Mouse (Mus musculus): Measurements from ENCODE around the gene Aco1.

Aco1 gene

DNA sequence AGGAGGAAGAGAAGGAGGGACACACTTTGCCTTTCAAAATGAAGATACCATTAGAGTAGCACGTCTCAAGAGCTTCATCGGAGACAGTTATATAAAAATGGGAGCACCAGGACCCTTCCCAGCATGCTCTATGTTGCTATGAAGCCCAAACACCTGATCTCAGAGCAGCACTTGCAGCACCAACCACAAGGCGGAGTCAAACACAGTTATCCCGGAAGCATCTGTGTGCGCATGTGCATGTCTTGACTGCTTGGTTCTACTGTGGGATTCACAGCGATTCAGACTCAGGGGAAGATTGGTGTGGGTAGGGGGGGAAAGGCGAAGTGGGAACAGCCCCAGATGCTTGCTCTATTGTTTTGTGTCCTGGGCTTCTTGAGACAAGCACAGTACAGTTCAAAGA is 75.5 kb downstream of the Aco1 start:
- DNase-seq (ENCODE audit: low spot score), result no peak

DNA sequence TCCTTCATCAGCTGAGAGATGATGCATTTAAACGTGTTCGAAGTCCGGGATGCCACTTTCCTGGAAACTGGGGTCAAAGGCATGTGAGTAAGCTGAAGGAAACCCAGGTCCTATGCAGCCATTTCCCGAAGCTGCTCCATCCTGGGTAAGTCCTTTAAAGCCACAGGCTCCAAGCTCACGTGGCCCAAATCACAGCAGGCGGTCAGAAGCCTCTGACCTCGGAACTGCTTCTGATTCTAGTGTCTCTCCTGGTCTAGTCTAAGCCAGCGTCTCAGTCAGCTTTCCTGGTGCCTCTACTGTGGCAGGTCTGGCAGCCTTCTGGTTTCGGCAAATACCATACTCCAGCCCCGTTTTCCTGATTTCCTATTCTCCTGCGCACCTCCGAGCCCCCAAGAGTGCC is 77.6 kb downstream of the Aco1 start:
- DNase-seq (ENCODE audit: low spot score), result no peak

DNA sequence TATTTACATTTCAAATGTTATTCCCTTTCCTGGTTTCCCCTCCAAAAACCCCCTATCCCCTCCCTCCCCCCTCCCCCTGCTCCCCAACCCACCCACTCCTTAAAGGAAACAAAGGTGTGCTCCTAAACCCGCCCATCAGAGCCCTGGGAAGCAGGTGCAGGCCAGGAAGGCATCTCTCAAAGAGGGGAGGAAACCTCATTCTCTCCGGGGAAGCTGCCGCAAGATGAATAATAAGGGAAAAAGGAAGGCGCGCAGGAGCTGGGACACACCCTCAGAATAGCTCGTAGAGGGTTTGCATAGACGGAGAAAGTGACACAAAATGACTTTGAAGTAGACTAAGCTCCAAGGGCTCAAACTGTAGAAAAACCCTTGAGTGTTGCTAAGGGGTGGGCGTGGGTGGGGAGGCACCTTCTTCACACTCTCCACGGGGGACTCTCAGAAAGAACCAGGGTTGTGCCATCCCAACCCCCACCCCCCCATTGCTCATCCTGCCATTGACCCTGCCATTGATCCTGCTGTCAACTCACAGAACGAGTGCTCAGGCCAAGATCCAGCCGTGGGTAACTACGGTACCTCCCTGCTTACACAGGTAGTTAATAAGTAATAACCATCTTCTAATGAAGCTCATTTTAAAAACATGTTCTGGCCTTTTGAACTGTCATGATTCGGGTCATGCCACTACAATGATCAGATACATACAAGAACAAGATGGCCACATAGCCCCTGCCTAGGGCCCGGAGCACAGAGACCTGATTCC is 78.3 kb downstream of the Aco1 start:
- DNase-seq (ENCODE audit: low spot score), result peak; percentile 31

DNA sequence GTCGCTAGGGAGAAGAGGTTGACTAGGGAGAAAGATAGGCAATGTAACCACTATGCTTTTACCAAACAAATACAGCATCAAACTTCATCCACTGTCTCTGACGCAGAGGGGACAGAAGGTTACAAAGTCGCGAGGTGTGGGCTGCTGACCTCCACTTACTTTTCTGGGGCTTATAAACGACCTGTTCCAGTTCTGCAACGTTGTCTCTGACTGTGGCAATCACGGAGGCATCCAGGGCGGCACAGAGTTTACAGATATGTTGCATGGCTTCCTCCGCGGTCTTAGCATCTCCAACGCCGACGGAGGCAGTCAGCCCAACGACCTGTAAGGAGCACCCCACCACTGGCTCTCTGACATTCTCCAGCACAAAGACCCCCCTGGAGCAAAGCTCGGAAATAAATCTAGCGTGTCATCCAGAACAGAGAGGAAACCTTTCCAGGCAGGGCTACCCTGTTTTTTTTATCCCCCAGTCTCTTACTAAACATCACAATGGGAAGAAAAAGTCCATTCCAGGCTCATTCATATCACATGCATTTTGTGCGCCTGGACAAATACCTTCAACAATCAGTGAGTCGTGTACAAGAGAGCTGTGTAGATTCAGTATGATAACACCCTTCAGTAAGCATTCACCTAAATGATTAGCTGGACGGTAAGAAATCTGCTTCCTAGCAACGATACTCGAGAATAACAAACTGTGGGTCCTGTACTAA is 79.2 kb downstream of the Aco1 start:
- DNase-seq (ENCODE audit: low spot score), result no peak

DNA sequence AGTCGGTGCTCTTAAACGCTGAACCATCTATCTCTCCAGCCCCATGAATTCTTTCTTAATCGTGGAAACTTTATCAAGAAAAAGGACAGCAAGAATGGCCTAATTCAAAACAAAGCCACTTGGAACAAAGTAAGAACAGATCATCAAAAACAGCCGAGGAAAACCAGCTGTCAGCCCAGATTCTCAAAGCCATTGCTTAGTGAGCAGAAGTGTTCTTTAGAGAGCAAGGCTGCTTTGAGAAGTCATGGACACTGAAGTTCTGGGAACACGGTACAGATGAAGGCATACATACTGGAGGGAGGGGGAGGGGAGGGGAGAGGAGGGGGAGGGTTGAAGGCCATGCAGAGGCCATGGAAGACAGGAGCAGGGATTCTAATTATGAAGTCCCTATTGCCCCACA is 83.2 kb downstream of the Aco1 start:
- no peak for DNase-seq (ENCODE audit: low spot score)

DNA sequence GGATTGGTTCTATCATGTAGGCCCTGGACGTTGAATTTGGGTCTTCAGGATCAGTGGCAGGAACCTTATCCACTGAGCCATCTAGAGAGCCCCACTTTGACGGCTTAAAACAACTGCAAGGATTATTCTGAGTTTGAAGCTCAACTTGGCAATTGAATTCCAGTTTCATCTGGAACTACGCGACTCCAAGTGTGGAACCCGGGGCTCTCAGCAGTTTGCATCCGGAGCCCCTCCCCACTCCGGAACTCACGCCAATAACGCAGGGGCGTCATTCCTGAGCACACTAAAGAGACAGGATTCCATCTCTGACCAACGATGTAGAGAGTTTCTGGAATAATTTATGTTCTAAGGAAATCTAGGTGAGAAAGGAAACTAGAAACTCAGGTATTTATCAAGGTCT is 84.2 kb downstream of the Aco1 start:
- DNase-seq (ENCODE audit: low spot score), result no peak

DNA sequence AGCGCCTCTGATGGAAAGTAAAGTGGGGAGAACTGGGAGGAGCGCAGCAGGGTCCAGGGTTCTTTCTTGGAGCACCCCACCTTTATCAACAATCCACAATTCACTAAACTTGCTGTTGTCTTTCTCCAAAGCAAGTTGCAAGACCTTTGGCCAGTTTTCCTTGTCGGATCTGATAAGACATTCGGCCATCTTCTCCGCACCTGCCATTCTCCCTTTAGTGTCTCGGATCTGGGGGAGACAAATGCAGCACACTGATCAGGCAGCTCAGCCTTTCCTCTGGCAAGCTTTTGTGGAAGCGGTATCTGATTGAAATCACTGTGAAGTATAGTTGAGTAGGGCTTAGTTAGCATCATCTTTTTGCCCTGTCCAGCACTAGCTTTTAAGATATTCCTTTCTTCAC is 85.0 kb downstream of the Aco1 start:
- no peak for DNase-seq (ENCODE audit: low spot score)

DNA sequence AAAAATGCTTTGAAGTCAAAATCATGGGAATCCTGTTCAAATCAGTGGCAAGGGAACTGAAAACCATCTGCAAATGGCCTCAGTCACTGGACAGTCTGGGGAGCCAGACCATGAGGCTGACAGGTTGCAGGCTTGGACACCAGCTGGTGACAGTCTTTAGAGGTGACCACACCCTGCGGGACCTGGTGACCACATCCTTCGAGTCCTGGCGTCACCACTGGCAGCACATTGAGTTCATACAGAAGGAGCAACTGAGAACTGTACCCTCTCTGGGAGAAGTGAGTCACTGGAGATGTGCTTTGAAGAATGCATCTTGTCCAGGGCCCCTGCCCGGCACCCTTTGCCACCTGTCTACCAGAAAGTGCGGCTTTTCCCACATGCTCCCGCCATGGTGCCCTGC is 86.8 kb downstream of the Aco1 start:
- no peak for DNase-seq (ENCODE audit: low spot score)

DNA sequence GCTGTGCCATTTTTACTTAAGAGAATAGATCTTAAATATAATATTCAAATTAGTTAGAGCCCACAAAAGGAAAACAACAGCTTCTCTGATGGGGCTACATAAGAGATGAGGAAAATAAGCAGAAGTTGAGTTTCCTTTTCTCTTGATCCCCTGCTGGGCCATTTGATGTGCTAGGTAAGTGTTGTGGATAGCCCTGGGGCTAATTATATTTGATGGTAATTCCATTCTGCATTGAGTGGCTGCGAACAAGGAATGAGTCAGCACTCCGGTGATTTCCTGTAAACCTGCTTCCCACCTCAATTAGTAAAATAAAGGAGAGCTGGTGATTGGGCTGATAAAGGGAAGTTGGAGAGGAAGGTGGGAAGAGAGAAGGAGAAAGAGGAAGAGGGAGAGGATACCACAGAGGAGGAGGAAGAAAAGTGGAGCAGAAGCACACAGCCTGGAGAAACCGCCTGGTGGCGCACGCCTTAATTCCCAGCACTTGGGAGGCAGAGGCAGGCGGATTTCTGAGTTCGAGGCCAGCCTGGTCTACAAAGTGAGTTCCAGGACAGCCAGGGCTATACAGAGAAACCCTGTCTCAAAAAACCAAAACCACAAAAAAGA is 90.3 kb downstream of the Aco1 start:
- no peak for DNase-seq (ENCODE audit: low spot score)

DNA sequence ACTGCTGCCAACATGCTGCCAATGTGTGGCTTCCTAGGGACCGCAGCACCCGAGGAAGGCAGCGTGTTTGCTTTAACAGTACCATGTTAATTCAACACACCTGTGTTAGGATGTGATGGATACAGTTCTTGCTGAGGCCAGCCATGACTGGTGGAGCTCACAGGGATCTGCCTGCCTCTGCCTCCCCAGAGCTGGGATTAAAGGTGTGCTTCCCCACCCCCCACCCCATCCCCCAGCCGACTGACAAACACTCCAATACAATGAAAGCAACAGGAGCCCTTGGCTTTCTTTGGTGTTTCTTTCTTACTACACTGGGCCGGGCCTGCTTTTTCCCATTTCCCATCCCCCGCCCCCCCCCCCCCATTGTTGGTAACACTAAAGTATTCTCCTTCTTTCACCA is 91.4 kb downstream of the Aco1 start:
- no peak for DNase-seq (ENCODE audit: low spot score)

DNA sequence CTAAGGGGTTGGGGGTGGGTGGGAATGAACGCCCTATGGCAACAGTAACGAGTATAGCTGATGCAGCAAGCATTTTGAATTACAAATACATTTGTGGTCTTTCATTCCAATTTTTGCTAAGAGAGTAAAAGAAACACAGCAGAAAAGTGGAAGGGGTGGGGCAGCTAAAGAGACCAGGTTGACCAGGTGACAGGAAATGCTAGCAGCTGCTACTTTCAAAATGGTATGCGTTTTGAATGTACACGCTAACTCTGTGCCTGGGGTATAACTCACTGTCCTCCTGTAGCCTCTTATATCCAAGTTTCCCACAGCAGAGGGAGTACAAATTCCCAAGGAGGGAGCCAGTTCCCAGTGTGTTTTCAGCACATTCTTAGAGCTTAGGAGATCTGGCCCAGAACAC is 93.9 kb downstream of the Aco1 start:
- DNase-seq (ENCODE audit: low spot score), result no peak

DNA sequence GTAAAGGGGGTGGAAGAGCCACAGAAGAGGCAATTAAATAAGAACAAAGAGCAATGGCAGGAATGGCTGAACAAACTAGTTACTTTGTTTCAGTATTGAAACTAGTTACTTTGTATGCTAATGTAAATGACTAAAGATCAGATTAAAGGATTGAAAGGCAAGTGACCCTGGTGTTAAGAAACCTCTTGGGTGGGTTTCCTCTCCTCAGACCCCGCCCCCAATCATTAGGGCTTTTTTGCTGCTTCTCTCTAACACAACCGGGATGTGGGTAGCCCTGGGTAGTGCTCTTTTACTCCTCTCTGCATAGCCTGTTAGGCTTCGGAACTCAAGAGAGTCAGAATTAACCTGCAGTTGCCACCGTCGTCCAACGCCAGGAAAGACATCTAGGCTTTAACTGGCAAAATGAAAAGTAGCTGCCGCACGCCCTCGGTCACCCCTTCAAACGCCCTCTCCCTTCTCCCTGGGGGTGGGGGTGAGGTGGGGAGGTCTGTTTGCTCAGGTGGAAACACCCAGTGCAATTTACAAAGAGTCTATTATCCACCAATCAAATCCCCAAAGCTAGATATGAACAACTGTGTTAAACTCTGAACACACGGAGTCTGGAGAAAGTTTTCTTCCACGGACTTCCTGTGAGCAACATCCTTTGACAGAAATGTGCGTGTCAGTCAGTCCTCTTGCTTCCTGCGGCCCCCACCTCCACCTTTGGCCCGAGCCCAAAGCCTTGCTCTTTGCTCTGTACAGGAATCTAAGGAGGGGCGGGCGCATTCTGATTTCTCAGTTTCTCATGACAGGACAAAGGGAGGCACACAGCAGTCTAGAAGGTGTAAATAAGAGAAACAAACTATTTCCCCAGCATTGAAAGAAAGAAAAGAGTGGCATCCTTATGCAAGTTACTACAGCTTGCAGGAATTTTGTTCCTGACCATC is 95.9 kb downstream of the Aco1 start:
- peak; percentile 79 for DNase-seq (ENCODE audit: low spot score)

DNA sequence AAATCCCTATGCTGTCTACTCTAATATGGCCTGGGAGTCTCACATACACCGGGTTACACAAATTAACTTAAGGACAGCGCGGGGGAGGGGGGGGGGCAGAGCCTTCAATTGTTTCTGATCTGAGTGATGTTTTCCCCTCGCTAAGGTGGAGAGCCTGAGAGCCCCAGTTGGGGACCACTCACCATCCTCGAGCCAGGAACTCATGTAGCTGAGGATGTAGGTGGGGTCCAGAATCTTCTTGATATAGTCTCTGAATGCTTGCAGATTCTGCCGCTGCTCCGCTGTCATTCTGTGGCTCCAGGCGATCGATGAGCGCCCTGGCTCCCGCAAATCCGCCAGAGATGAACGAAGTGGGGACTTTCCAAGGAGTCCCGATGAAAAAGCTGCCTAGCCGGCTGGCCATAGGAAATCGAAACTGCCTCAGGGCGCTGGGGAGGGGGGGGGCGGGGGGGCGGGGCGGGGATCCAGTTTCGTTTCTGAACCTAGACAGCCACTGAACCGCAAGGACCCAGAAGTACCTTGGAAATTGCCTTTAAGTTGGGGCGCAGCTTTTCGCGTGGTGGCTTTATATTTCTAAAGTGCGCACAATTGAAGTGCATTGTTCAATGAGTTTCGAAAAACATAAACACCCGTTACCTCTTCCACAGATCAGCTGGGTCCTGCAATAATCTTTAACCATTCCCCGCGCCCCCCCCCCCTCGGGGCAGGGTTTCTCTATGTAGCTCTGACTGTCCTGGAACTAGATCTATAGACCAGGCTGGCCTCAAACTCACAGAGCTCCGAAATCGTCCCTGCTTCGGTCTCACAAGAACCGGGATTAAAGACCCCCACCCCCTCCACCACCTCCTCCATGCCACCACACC is 96.8 kb downstream of the Aco1 start, which contains the start of gene Ddx58:
Gene Ddx58 (minus strand): TSS at position 420 of the 863 bp plus-strand sequence.
- peak; percentile 82 for DNase-seq (ENCODE audit: low spot score)

DNA sequence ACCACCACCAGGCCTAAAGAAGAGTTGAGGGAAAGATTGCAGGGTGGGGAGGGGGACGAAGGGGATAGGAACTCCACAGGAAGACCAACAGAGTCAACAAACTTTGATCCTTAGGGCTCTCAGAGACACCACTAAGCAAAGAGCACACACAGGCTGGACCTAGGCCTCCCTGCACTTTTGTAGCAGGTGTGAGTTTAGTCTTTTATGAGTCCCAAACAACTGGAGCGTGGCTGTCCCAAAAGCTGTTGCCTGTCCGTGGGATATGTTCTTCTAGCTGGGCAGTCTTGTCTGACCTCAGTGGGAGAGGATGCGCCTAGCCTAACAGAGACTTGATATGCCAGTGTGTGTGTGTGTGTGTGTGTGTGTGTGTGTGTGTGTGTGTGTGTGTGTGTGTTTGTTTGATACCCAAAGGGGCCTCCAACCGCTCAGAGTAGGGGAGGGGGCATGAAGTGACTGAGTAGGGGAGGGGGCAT is 97.4 kb downstream of the Aco1 start:
- no peak for DNase-seq (ENCODE audit: low spot score)

DNA sequence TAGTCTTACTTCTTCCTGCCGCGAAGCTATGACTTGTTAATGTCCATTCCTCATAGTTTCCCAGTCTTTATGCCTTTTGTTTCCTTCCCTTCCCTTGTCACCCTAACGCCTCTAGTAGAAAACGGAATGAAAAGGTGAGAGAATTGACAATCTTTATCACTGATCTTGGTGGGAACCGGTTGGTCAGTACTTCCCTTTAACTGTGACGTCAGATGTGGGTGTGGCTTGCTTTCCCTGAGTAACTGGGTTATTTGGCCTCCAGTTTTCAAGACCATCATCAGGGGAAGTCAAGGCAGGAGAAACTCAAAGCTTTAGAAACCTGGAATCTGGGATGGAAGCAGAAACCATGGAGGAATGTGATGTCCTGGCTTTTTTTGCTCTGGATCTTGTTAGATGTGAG is 99.0 kb downstream of the Aco1 start:
- no peak for DNase-seq (ENCODE audit: low spot score)

DNA sequence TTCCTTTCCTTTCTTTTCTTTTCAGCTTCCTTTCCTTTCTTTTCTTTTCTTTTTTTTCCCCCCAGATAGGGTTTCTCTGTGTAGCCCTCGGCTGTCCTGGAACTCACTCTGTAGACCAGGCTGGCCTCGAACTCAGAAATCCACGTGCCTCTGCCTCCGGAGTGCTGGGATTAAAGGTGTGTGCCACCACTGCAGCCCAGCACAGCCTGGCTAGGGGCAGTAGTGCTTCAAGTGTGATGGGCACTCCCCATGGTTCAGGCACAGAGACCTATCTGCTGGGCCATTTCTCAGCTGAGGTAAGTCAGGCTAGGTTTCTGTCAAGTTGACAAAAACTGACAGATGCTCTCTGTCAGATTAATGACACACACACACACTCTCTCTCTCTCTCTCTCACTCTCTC is 100.1 kb downstream of the Aco1 start:
- no peak for DNase-seq (ENCODE audit: low spot score)

DNA sequence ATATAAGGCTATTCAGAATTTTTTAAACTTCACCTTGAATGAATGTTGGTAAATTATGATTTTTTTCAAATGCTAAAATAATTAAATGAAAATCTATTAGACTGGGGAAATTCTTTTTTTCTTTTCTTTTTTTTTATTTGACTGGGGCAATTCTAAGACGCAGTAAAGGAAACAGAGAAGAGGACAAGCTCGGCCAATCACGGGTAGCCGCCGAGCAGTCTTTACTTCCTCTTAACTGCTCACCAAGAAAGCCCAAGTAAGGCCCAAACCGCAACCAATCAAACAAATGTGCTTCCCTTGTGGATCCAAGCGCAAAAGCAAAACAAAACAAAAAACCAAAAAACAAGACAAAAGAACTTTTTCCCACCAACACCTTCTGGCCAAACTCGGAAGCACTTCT is 101.2 kb downstream of the Aco1 start:
- no peak for DNase-seq (ENCODE audit: low spot score)

All from yolk sac, embryonic 10.5 days (tissue).